Mouse (Mus musculus) ES-E14 (cell line): Measurements from ENCODE around the gene L3mbtl3. TPM values are rescaled to one million over a fixed set of nuclear protein-coding genes. Genes with fewer than 3 reads are reported as not detected.

Source experiments
- DNase-seq: peaks from one replicate; pipeline ENCODE4 v3.0.0-alpha.2; 2013; ENCODE audit warnings: low read depth, low spot score
- H3K27ac ChIP-seq: 2 replicates; pipeline ENCODE4 v1.5.1; 2012; ENCODE audit warnings: low read depth, mild to moderate bottlenecking, low read length, moderate library complexity, mixed read lengths; ENCODE audit not compliant: poor library complexity, insufficient read depth, severe bottlenecking
- H3K36me3 ChIP-seq: 2 replicates; pipeline ENCODE4 v1.6.1; 2012; ENCODE audit warnings: mild to moderate bottlenecking, low read length, moderate library complexity, mixed read lengths; ENCODE audit not compliant: control insufficient read depth, poor library complexity, insufficient read depth, severe bottlenecking
- H3K4me1 ChIP-seq, 2 experiments: fragments of 150-350 bp in 1 of 2; sonication (generic) in 1 of 2; 2 replicates each; pipeline ENCODE4 v1.6.1; 2012; ENCODE audit warnings: low read length in 2 of 2, mild to moderate bottlenecking in 1 of 2, mixed read lengths in 1 of 2; ENCODE audit not compliant: control insufficient read depth in 2 of 2, insufficient read depth in 2 of 2, poor library complexity in 1 of 2
- H3K4me3 ChIP-seq, 2 experiments: fragments of 150-350 bp in 1 of 2; sonication (generic) in 1 of 2; 2 replicates each; pipeline ENCODE4 v1.5.1; 2012; ENCODE audit warnings: low read length in 2 of 2, low read depth in 1 of 2, mild to moderate bottlenecking in 1 of 2, mixed read lengths in 1 of 2; ENCODE audit not compliant: insufficient read depth in 1 of 2, poor library complexity in 1 of 2, severe bottlenecking in 1 of 2
- H3K9ac ChIP-seq: 2 replicates; pipeline ENCODE4 v1.6.1; 2012; ENCODE audit warnings: low read depth, mild to moderate bottlenecking, low read length, mixed read lengths; ENCODE audit not compliant: poor library complexity, insufficient read depth, severe bottlenecking
- H3K9me3 ChIP-seq: fragments of 150-350 bp; sonication (generic); 2 replicates; pipeline ENCODE4 v1.6.1; 2012; ENCODE audit warnings: low read depth, mild to moderate bottlenecking, low read length; ENCODE audit not compliant: control insufficient read depth, insufficient read depth
- CHD2 ChIP-seq: IDR thresholded peaks from 2 replicates; pipeline ENCODE4 v1.6.1; 2014; ENCODE audit warnings: mild to moderate bottlenecking, low read depth, low read length, inconsistent platforms
- HCFC1 ChIP-seq: IDR thresholded peaks from 2 replicates; pipeline ENCODE4 v1.6.1; 2012; ENCODE audit warnings: low read length, inconsistent platforms, borderline replicate concordance; ENCODE audit not compliant: insufficient read depth
- MAFK ChIP-seq: IDR thresholded peaks from 2 replicates; pipeline ENCODE4 v1.6.1; 2014; ENCODE audit warnings: mild to moderate bottlenecking, low read depth, low read length, inconsistent platforms; ENCODE audit not compliant: insufficient read depth
- ZC3H11A ChIP-seq: IDR thresholded peaks from 2 replicates; pipeline ENCODE4 v1.6.1; 2012; ENCODE audit warnings: low read depth, mild to moderate bottlenecking, inconsistent platforms, low read length, borderline replicate concordance
- ZNF384 ChIP-seq: IDR thresholded peaks from 2 replicates; pipeline ENCODE4 v1.6.1; 2012; ENCODE audit warnings: low read depth, low read length, inconsistent platforms
- in situ Hi-C, 2 experiments: fragments of 600-800 bp; cut with MboI; formaldehyde crosslinking; loops; one replicate each; pipeline ENCODE4 v1.15.1; 2025; ENCODE audit warnings: low sequenced_read_pairs in 2 of 2, inconsistent platforms in 1 of 2; ENCODE audit not compliant: unreplicated experiment in 2 of 2
- total RNA-seq: library from RNA; depleted of rRNA; stranded (reverse); fragments of 300-350 nt; gene quantifications from 2 replicates; pipeline ENCODE4 v1.2.3, GENCODE M21; 2012

L3mbtl3 gene
- total RNA-seq, 1 experiment = 6.0 TPM

- TF ChIP-seq ZC3H11A = peak; percentile 54
- no peak for TF ChIP-seq HCFC1
- no peak for TF ChIP-seq ZNF384
- no peak for TF ChIP-seq CHD2
- no peak for TF ChIP-seq MAFK
- no peaks in the 10 kb centered on the region for H3K9me3 ChIP-seq
- peaks cover 0 to 2% of the 10 kb centered on the region in 2 experiments; a peak in 3 of 4 replicates for H3K4me1 ChIP-seq
- peak overlapping the region; percentile 72 for H3K9ac ChIP-seq
- DNase-seq = peak; percentile 73
- in situ Hi-C loops = loop anchor here in 1 of 2 experiments (25.0 kb wide), 1 partner anchor 514 kb away; no protein-coding TSS in a partner anchor
- H3K27ac ChIP-seq = no peak overlapping the region
- H3K4me3 ChIP-seq = peak overlapping the region; percentile 72 to 80
- no peaks in the 10 kb centered on the region for H3K36me3 ChIP-seq
Measured at GRCm38 (mm10) chr10:26372940-26373931, 2.5 kb downstream of the L3mbtl3 start.

GRCm38 (mm10) chr10:26371416-26371815, 4.4 kb downstream of the L3mbtl3 start:
- TF ChIP-seq MAFK = no peak
- TF ChIP-seq HCFC1 = no peak
- TF ChIP-seq CHD2 = no peak
- TF ChIP-seq ZC3H11A = no peak
- no peak for TF ChIP-seq ZNF384
- H3K9ac ChIP-seq = no peak overlapping the region
- no peaks in the 10 kb centered on the region for H3K9me3 ChIP-seq
- no peak overlapping the region for H3K27ac ChIP-seq
- in situ Hi-C loops = loop anchor here in 1 of 2 experiments (25.0 kb wide), 1 partner anchor 516 kb away; no protein-coding TSS in a partner anchor
- peak overlapping the region in 1 of 2 experiments; percentile 66; a peak in 2 of 4 replicates for H3K4me3 ChIP-seq
- no peak for DNase-seq
- H3K36me3 ChIP-seq = no peaks in the 10 kb centered on the region
- peaks cover 0 to 2% of the 10 kb centered on the region in 2 experiments; a peak in 3 of 4 replicates for H3K4me1 ChIP-seq

GRCm38 (mm10) chr10:26364942-26365341, 10.8 kb downstream of the L3mbtl3 start:
- no peak overlapping the region for H3K27ac ChIP-seq
- no peaks in the 10 kb centered on the region for H3K9me3 ChIP-seq
- in situ Hi-C loops = loop anchor here in 1 of 2 experiments (25.0 kb wide), 1 partner anchor 522 kb away; no protein-coding TSS in a partner anchor

GRCm38 (mm10) chr10:26364326-26364856, 11.4 kb downstream of the L3mbtl3 start:
- in situ Hi-C loops = loop anchor here in 1 of 2 experiments (25.0 kb wide), 1 partner anchor 523 kb away; no protein-coding TSS in a partner anchor
- Histone ChIP-seq H3K9ac (no peak overlapping the region), H3K4me3 (no peak overlapping the region), H3K4me1 (no peaks in the 10 kb centered on the region), H3K27ac (no peak overlapping the region), H3K9me3 (no peaks in the 10 kb centered on the region), H3K36me3 (no peaks in the 10 kb centered on the region)
- DNase-seq = no peak
- TF ChIP-seq ZC3H11A = no peak
- TF ChIP-seq ZNF384 = no peak
- no peak for TF ChIP-seq MAFK
- TF ChIP-seq CHD2 = no peak

More at GRCm38 (mm10) chr10:26364942-26365341, 10.8 kb downstream of the L3mbtl3 start:
- no peaks in the 10 kb centered on the region for H3K4me1 ChIP-seq
- TF ChIP-seq ZC3H11A = no peak
- no peak for TF ChIP-seq CHD2
- no peak for TF ChIP-seq HCFC1
- no peak for TF ChIP-seq MAFK
- TF ChIP-seq ZNF384 = no peak
- no peaks in the 10 kb centered on the region for H3K36me3 ChIP-seq
- H3K9ac ChIP-seq = no peak overlapping the region
- DNase-seq = no peak
- no peak overlapping the region for H3K4me3 ChIP-seq
